ENCODE assay signal across 15 mouse cellular contexts in genomic region chr13:47413940-47414339, GRCm38 (mm10).
DNase-seq lines count a peak whose midpoint lies in the region; ATAC-seq and TF ChIP-seq lines count a peak whose summit lies in the region.
"Had no signal": no experiment of that assay in that cellular context is flagged by ENCODE, and none has a peak within 500 bp of the region (broad histone marks: within the 10 kb centered on the region; RNA-seq: fewer than 3 reads in every experiment).

No protein-coding gene starts in this region.

- TF ChIP-seq CTCF in left cerebral cortex, adult 2 months (IDR thresholded peaks at IDR 0.05), result no peak

- no peaks in the 10 kb centered on the region for H3K9me3 ChIP-seq in forebrain, embryonic 15.5 days
- H3K9me3 ChIP-seq in forebrain, embryonic 12.5 days, result no peaks in the 10 kb centered on the region
- H3K9me3 ChIP-seq: embryonic facial prominence, embryonic 13.5 days; heart, embryonic 15.5 days had no signal

- H3K36me3 ChIP-seq in forebrain, embryonic 15.5 days, result no peaks in the 10 kb centered on the region
- H3K36me3 ChIP-seq in forebrain, embryonic 12.5 days (replicated peaks), result no peaks in the 10 kb centered on the region
- H3K36me3 ChIP-seq: embryonic facial prominence, embryonic 13.5 days; heart, embryonic 15.5 days had no signal

- no peak overlapping the region for H3K4me3 ChIP-seq in forebrain, embryonic 15.5 days
- no peak overlapping the region for H3K4me3 ChIP-seq in forebrain, embryonic 12.5 days (replicated peaks)
- no peak overlapping the region for H3K4me3 ChIP-seq in left cerebral cortex, adult 2 months
- H3K4me3 ChIP-seq: embryonic facial prominence, embryonic 13.5 days; heart, embryonic 15.5 days had no signal

- intact Hi-C loops in left cerebral cortex, adult 2 months (cut with DNase I), result no loop called here

- WGBS in forebrain, embryonic 15.5 days, result 44% methylated on average over 9 of the region's 9 CpGs
- 67% methylated on average over 9 of the region's 9 CpGs for WGBS in forebrain, embryonic 12.5 days

- peak; percentile 8 to 9 for DNase-seq in frontal cortex, postnatal 25 days (ENCODE audit: low spot score in 2 of 2)
- DNase-seq in left cerebral cortex, adult 2 months (ENCODE audit: extremely low spot score in 1 of 2, low spot score in 2 of 2), result peak; percentile 13
- DNase-seq in right cerebral cortex, postnatal 36 days (ENCODE audit: low spot score in 2 of 2), result peak; percentile 11 to 16
- DNase-seq in adipocyte (ENCODE audit: low spot score), result no peak
- DNase-seq: adrenal gland, postnatal 10 days; cerebellum, adult 2 months; gastrocnemius, postnatal 10 days; kidney, postnatal 36 days had no signal

- ATAC-seq in forebrain, embryonic 15.5 days (replicated peaks), result peak; percentile 98
- ATAC-seq in forebrain, embryonic 12.5 days (ENCODE audit: low FRiP score), result no peak; the same call in 1 of the 2 replicates
- no peak for ATAC-seq in CD4-positive, CD25-positive, alpha-beta regulatory T cell, adult 4 months
- no peak for ATAC-seq in monocyte, adult 5-6 weeks (replicated peaks; ENCODE audit: insufficient number of reproducible peaks, low FRiP score, low TSS enrichment, poor library complexity, severe bottlenecking)

- no peak overlapping the region for H3K9ac ChIP-seq in forebrain, embryonic 15.5 days (replicated peaks)
- H3K9ac ChIP-seq in forebrain, embryonic 12.5 days, result no peak overlapping the region
- H3K9ac ChIP-seq: embryonic facial prominence, embryonic 13.5 days; heart, embryonic 15.5 days; liver, embryonic 14.5 days had no signal

- H3K27ac ChIP-seq in forebrain, embryonic 15.5 days (replicated peaks), result peak overlapping the region; percentile 67
- H3K27ac ChIP-seq in forebrain, embryonic 12.5 days, result no peak overlapping the region
- H3K27ac ChIP-seq in left cerebral cortex, adult 2 months, result no peak overlapping the region
- H3K27ac ChIP-seq: embryonic facial prominence, embryonic 13.5 days; heart, embryonic 15.5 days; liver, embryonic 14.5 days had no signal

- no peak overlapping the region for H3K4me2 ChIP-seq in forebrain, embryonic 15.5 days (replicated peaks)
- no peak overlapping the region for H3K4me2 ChIP-seq in forebrain, embryonic 12.5 days
- H3K4me2 ChIP-seq: embryonic facial prominence, embryonic 13.5 days; heart, embryonic 15.5 days had no signal

- 0 out of 2 replicates have a peak, but pooled peaks cover 4% of the 10 kb centered on the region for H3K27me3 ChIP-seq in forebrain, embryonic 15.5 days
- no peaks in the 10 kb centered on the region; the same call in 1 of the 2 replicates for H3K27me3 ChIP-seq in forebrain, embryonic 12.5 days
- H3K27me3 ChIP-seq: embryonic facial prominence, embryonic 13.5 days; heart, embryonic 15.5 days had no signal

- peaks cover 17% of the 10 kb centered on the region for H3K4me1 ChIP-seq in forebrain, embryonic 15.5 days
- no peaks in the 10 kb centered on the region for H3K4me1 ChIP-seq in forebrain, embryonic 12.5 days
- H3K4me1 ChIP-seq: embryonic facial prominence, embryonic 13.5 days; heart, embryonic 15.5 days had no signal
